Mouse (Mus musculus) C2C12 (cell line): Measurements from ENCODE around the gene Lactbl1. TPM values are rescaled to one million over a fixed set of nuclear protein-coding genes. Genes with fewer than 3 reads are reported as not detected.

Source experiments
- H3K27me3 ChIP-seq: one replicate; pipeline ENCODE4 v1.6.1; 2011; ENCODE audit not compliant: control insufficient read depth, insufficient read depth, insufficient read length
- H3K36me3 ChIP-seq: one replicate; pipeline ENCODE4 v1.6.1; 2011; ENCODE audit not compliant: control insufficient read depth, insufficient read depth
- H3K4me3 ChIP-seq: one replicate; pipeline ENCODE4 v1.5.1; 2011; ENCODE audit warnings: mild to moderate bottlenecking, control low read depth; ENCODE audit not compliant: poor library complexity, insufficient read depth, severe bottlenecking
- H3K79me2 ChIP-seq: one replicate; pipeline ENCODE4 v1.6.1; 2011; ENCODE audit not compliant: control insufficient read depth, insufficient read depth
- H3K79me3 ChIP-seq: one replicate; pipeline ENCODE4 v1.6.1; 2011; ENCODE audit warnings: low read depth, control low read depth
- H3ac ChIP-seq: one replicate; pipeline ENCODE3; 2011; ENCODE audit warnings: low read depth; ENCODE audit not compliant: control insufficient read depth, insufficient read length
- CEBPB ChIP-seq: IDR thresholded peaks from one replicate; pipeline ENCODE4 v1.6.1; 2011; ENCODE audit warnings: low read depth, mild to moderate bottlenecking, control low read depth, moderate library complexity
- CTCF ChIP-seq: IDR thresholded peaks from one replicate; pipeline ENCODE4 v1.5.1; 2011; ENCODE audit not compliant: control insufficient read depth, insufficient read depth, insufficient read length
- FOSL1 ChIP-seq: IDR thresholded peaks from one replicate; pipeline ENCODE4 v1.8.0; 2011; ENCODE audit warnings: mild to moderate bottlenecking, low read length; ENCODE audit not compliant: poor library complexity, insufficient read depth, severe bottlenecking
- MAX ChIP-seq: IDR thresholded peaks from one replicate; pipeline ENCODE4 v1.6.1; 2011; ENCODE audit warnings: mild to moderate bottlenecking, control low read depth
- MYOD1 ChIP-seq: IDR thresholded peaks from one replicate; pipeline ENCODE4 v1.6.1; 2011; ENCODE audit warnings: low read depth; ENCODE audit not compliant: control insufficient read depth, insufficient read length
- MYOG ChIP-seq: IDR thresholded peaks from one replicate; pipeline ENCODE4 v1.6.1; 2011; ENCODE audit not compliant: control insufficient read depth, insufficient read length; ENCODE audit errors: extremely low read depth
- USF1 ChIP-seq: IDR thresholded peaks from one replicate; pipeline ENCODE4 v1.6.1; 2011; ENCODE audit warnings: low read depth, mild to moderate bottlenecking, control low read depth, moderate library complexity
- polyA plus RNA-seq: library from polyadenylated mRNA; unstranded; fragments of >200 nt; fragmentation: generic; extraction: Trizol; gene quantifications from one replicate; pipeline ENCODE4 v1.2.1, GENCODE M21; 2012; ENCODE audit warnings: missing spikeins

The Lactbl1 gene
- polyA plus RNA-seq, 1 experiment = not detected

DNA sequence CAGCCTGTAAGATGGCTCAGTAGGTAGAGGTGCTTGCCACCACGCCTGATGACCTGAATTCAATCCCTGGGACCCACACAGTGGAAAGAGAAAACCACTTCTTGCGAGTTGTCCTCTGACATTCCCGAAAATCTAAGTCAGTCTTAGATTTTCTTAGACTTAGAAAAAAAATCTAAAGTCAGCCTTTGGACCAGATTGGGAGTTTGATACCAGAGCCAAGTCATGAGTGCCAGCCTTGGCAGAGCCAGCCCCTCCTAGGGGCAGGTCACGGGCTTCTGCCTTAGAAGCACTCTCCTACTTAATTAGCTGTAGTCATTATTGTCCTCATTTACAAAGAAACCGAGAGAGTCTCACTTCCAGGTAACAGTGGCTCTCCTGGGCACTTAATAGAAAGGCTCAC, 465 bp upstream of the Lactbl1 start:
- Histone ChIP-seq H3K79me2 (no peaks in the 10 kb centered on the region), H3K27me3 (peaks cover 12% of the 10 kb centered on the region), H3K36me3 (no peaks in the 10 kb centered on the region), H3K4me3 (no peak overlapping the region), H3K79me3 (no peaks in the 10 kb centered on the region), H3ac (no peak overlapping the region)
- TF ChIP-seq MAX = no peak
- no peak for TF ChIP-seq CTCF
- TF ChIP-seq FOSL1 = no peak
- no peak for TF ChIP-seq MYOD1
- TF ChIP-seq USF1 = no peak
- no peak for TF ChIP-seq CEBPB
- TF ChIP-seq MYOG = no peak

DNA sequence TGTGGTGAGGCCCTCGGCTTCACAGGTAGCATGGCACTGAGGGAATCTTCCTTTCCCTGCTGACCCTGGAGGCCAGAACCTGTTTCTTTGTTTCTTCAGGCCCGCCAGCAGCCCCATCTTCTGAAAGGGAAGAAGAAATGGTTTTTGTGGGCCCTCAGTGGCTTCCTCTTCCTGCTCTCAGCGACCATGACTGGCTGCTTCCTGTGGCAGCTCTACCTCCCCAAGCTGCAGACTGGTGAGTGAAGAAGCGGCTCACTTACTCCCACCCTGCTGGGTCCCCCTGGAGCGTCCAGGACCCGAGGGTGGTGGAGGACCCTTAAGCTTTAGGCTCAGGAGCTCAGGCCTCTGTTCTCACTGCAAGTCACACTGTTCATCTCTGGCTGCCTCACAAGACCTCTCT, 4.2 kb downstream of the Lactbl1 start:
- Histone ChIP-seq H3K36me3 (no peaks in the 10 kb centered on the region), H3K4me3 (no peak overlapping the region), H3K79me3 (no peaks in the 10 kb centered on the region), H3ac (no peak overlapping the region), H3K79me2 (no peaks in the 10 kb centered on the region), H3K27me3 (peaks cover 12% of the 10 kb centered on the region)
- no peak for TF ChIP-seq FOSL1
- no peak for TF ChIP-seq MYOD1
- no peak for TF ChIP-seq USF1
- no peak for TF ChIP-seq CEBPB
- no peak for TF ChIP-seq CTCF
- no peak for TF ChIP-seq MYOG

DNA sequence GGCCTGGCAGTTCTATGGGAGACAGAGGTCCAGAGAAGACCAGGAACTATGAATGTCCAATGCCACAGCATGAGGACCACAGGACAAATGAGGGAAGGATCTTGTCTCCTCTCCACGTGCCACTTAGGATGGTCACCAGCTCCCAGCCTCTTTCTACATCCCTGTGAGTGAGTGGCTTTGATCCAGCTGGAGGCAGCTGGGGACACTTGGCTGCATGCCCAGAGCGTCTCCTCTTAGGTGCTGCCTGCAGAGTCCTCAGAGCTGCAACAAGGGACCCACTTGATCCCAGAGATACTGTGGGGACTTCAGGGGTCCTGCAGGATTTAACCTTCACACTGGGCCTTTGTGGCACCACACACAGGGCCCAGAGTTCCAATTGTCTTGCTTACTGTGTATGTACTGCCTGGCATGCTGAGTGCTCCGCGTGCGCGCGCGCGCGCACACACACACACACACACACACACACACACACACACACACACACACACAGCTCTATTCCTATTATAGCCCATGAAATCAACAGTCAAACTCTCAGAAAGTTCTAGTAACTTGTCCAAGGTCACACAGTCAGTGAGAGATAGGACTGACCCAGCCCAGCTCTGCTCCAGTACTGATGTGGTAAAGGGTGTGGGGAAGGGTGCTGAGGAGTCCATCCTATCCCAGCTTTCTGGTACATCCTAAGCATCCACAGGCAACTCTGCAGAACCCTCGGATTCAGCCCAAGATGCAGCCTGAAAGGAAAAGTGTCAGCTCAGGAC, 9.0 kb downstream of the Lactbl1 start:
- H3K79me2 ChIP-seq = no peaks in the 10 kb centered on the region
- TF ChIP-seq FOSL1 (no peak), USF1 (no peak), CEBPB (no peak), MYOD1 (no peak), MYOG (no peak), CTCF (no peak), MAX (no peak)
- no peak overlapping the region for H3K4me3 ChIP-seq
- H3K79me3 ChIP-seq = no peaks in the 10 kb centered on the region
- peaks cover 4% of the 10 kb centered on the region for H3K27me3 ChIP-seq
- H3K36me3 ChIP-seq = no peaks in the 10 kb centered on the region
- H3ac ChIP-seq = no peak overlapping the region

DNA sequence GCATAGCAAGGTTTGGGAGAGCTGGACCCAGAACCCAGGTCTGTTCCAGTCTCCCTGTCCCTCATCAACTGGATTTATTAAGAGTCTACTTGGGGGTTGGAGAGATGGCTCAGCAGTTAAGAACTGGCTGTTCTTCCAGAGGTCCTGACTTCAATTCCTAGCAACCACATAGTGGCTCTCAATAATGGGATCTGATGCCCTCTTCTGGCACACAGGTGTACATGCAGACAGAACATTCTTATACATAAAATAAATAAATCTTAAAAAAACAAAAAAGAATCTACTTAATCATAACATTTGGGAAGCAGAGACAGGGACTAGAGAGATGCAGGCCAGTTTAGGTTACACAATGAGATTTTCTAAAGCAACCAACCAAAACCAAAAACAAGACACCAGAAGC, 13.6 kb downstream of the Lactbl1 start:
- no peak overlapping the region for H3K4me3 ChIP-seq
- no peak overlapping the region for H3ac ChIP-seq
- H3K36me3 ChIP-seq = no peaks in the 10 kb centered on the region
- H3K27me3 ChIP-seq = peaks cover 12% of the 10 kb centered on the region
- TF ChIP-seq MAX (no peak), CEBPB (no peak), FOSL1 (no peak), MYOD1 (no peak)
- H3K79me2 ChIP-seq = no peaks in the 10 kb centered on the region
- no peaks in the 10 kb centered on the region for H3K79me3 ChIP-seq

DNA sequence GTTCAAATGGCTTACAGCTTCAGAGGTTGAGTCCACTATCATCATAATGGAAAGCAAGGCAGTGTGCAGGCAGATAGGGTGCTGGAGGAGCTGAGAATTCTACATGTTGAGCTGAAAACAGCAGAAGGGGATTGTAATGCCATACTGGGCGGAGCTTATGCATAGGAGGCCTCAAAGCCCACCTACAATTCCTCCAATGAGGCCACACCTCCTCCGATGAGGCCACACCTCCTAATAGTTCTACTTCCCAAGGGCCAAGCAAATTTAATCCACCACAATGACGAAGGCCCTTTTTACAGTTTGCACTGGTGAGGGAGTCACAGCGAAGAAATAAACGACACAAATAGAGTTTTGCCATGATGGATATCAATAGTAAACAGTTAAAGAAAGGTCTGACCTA, 14.1 kb downstream of the Lactbl1 start:
- Histone ChIP-seq H3ac (no peak overlapping the region), H3K79me2 (no peaks in the 10 kb centered on the region), H3K27me3 (peaks cover 12% of the 10 kb centered on the region), H3K4me3 (no peak overlapping the region), H3K79me3 (no peaks in the 10 kb centered on the region), H3K36me3 (no peaks in the 10 kb centered on the region)
- no peak for TF ChIP-seq FOSL1

DNA sequence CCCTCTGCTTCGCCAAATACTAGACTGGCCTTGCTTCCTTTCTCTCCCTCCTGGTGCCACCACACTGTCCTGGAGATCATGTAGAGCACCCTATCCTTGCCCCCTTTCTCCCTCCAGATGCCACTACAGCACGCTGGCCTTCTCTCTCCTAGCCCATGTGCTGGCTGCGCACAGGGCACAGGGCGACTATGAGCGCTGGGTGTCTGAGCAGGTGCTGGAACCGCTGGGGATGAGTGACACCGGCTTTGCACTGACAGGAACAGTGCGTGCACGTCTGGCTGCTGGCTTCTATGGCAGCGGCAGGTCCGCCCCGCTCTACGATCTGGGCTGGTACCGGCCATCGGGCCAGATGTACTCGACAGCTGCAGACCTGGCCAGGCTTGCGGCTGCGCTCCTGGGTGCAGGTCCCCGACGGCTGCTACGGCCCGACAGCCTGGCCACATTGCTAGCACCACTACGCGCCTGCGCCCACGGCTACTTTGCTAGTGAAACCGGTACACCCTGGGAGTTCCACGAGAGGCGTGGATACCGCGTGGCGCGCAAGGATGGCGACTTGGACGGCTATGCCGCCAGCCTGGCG, 14.7 kb downstream of the Lactbl1 start:
- H3K27me3 ChIP-seq = peaks cover 12% of the 10 kb centered on the region
- no peak overlapping the region for H3K4me3 ChIP-seq
- TF ChIP-seq CTCF (no peak), MAX (no peak), MYOD1 (no peak), USF1 (no peak), CEBPB (no peak), MYOG (no peak), FOSL1 (no peak)

More for the DNA sequence above, 14.7 kb downstream of the Lactbl1 start:
- Histone ChIP-seq H3ac (no peak overlapping the region), H3K79me3 (no peaks in the 10 kb centered on the region), H3K79me2 (no peaks in the 10 kb centered on the region), H3K36me3 (no peaks in the 10 kb centered on the region)
